Mouse (Mus musculus): Measurements from ENCODE around the gene Tmem217.

DNA sequence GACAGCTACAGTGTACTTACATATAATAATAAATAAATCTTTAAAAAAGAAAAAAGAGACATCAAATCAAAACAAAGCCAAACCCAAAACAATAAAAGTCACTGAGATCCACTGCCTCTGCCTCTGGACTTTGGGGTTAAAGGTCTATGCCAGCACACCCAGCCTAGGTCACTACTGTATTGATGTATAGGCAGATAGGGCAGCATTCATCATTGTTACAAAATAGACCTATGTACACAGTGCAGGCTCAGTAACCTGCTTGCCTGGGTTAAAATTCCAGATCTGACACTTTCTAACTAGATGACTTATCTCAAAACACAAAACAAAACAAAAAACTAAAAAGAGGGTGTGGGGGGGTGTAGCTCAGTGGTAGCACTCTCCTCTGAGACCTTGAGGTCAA, 2.0 kb upstream of the Tmem217 start:
- TF ChIP-seq EP300 (IDR thresholded peaks at IDR 0.05; ENCODE audit: low read depth) (no peak), CTCF (IDR thresholded peaks at IDR 0.05; ENCODE audit: low read depth) (no peak)
